Comparison of ENCODE assay signal across 16 mouse cellular contexts in the genomic region with DNA sequence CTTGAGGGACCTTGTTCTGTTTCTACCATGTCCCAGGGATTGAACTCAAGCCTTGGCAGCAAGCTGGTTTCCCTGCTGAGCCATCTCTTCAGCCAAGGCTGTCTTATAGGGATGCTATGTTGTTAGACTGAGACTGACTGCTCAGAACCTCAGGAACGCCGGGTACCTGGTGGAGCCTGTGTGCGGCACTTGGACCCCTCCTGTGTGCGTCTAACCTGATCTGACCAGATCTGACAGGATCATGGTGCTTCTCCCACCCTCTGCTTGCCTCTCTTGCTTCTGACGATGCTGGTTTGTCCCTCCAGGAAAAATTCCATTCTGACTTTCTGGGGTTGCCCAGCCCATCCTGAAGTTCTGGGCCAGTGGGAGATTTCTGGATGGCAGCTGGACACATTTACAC. TPM values are rescaled to one million over a fixed set of nuclear protein-coding genes. Genes with fewer than 3 reads are reported as not detected.
DNase-seq lines count a peak whose midpoint lies in the region; TF ChIP-seq lines count a peak whose summit lies in the region.
"Had no signal": no experiment of that assay in that cellular context is flagged by ENCODE, and none has a peak within 500 bp of the region (broad histone marks: within the 10 kb centered on the region; RNA-seq: fewer than 3 reads in every experiment).

No protein-coding gene starts in this region.

- DNase-seq in cerebellum, postnatal 14 days = peak; percentile 15 to 40
- no peak for DNase-seq in cerebellum, adult 9-11 months
- DNase-seq in ES-CJ7 (ENCODE audit: low read depth, low spot score) (peak; percentile 69), ZHBTc4 (ENCODE audit: low read depth, low spot score) (peak; percentile 77)
- DNase-seq in embryonic facial prominence, embryonic 10.5 days (ENCODE audit: low spot score) = no peak
- no peak for DNase-seq in urinary bladder, adult 18-20 months (ENCODE audit: low spot score in 2 of 2)
- DNase-seq: cerebellum, adult 18-20 months; cerebellum, adult 8-10 months; cerebellum, postnatal 25 days had no signal

- H3K9me3 ChIP-seq in E14TG2a.4 (ENCODE audit: low read length) = no peaks in the 10 kb centered on the region
- H3K9me3 ChIP-seq in embryonic facial prominence, embryonic 10.5 days = no peaks in the 10 kb centered on the region
- H3K9me3 ChIP-seq: embryonic facial prominence, embryonic 13.5 days; embryonic facial prominence, embryonic 15.5 days; forebrain, embryonic 10.5 days; forebrain, embryonic 12.5 days had no signal

- no peak for TF ChIP-seq CTCF in E14TG2a.4 (conservative IDR thresholded peaks at IDR 0.05; ENCODE audit: low read length)

- peaks cover 38% of the 10 kb centered on the region for H3K4me1 ChIP-seq in E14TG2a.4 (replicated peaks; ENCODE audit: low read depth, low read length)
- peaks cover 13% of the 10 kb centered on the region for H3K4me1 ChIP-seq in embryonic facial prominence, embryonic 10.5 days

- H3K4me3 ChIP-seq in E14TG2a.4 (replicated peaks; ENCODE audit: low read length) = peak overlapping the region; percentile 24; the same call in 1 of the 2 replicates
- no peak overlapping the region for H3K4me3 ChIP-seq in embryonic facial prominence, embryonic 10.5 days
- H3K4me3 ChIP-seq: embryonic facial prominence, embryonic 13.5 days; embryonic facial prominence, embryonic 15.5 days; erythroblast, embryonic 14.5 days; forebrain, embryonic 10.5 days; forebrain, embryonic 12.5 days had no signal

- no peaks in the 10 kb centered on the region for H3K27me3 ChIP-seq in E14TG2a.4 (ENCODE audit: insufficient read depth, low read length)
- no peaks in the 10 kb centered on the region for H3K27me3 ChIP-seq in embryonic facial prominence, embryonic 10.5 days (replicated peaks; ENCODE audit: low read depth, poor library complexity, severe bottlenecking)
- H3K27me3 ChIP-seq: embryonic facial prominence, embryonic 13.5 days; embryonic facial prominence, embryonic 15.5 days had no signal

- WGBS in embryonic facial prominence, embryonic 10.5 days = 87% methylated on average over 5 of the region's 5 CpGs

- peaks cover 50% of the 10 kb centered on the region for H3K36me3 ChIP-seq in E14TG2a.4 (ENCODE audit: insufficient read depth, low read length)
- peaks cover 44% of the 10 kb centered on the region for H3K36me3 ChIP-seq in embryonic facial prominence, embryonic 10.5 days (replicated peaks)

- no peak overlapping the region for H3K27ac ChIP-seq in embryonic facial prominence, embryonic 10.5 days (replicated peaks)
- H3K27ac ChIP-seq: embryonic facial prominence, embryonic 13.5 days; embryonic facial prominence, embryonic 15.5 days; forebrain, embryonic 10.5 days; forebrain, embryonic 12.5 days had no signal

RNA-seq across cellular contexts. Expression of gene Lxn, which starts 2.9 kb away (rescaled TPM):
- polyA plus RNA-seq in embryonic facial prominence, embryonic 10.5 days (2016; fragmentation: Nextera tagmentation; extraction: Ambion mirVana) = 57.8 and 62.9 TPM in 2 replicates

RNA-seq across cellular contexts. Expression of gene Gfm1, which starts 36.7 kb away (rescaled TPM):
- polyA plus RNA-seq in embryonic facial prominence, embryonic 10.5 days (2016; fragmentation: Nextera tagmentation; extraction: Ambion mirVana) = 59.1 and 63.7 TPM in 2 replicates

RNA-seq across cellular contexts. Expression of gene Rarres1, which starts 48.7 kb away (rescaled TPM):
- polyA plus RNA-seq in embryonic facial prominence, embryonic 10.5 days (2016; fragmentation: Nextera tagmentation; extraction: Ambion mirVana) = 2.0 and 4.3 TPM in 2 replicates
- polyA plus RNA-seq: C2C12 had no signal

Comparison
In these comparisons a context has a peak if more than half of its experiments do, and no peak if none do; other contexts are left out.
1. DNase-seq: peak in cerebellum, postnatal 14 days (2 of 2), ES-CJ7 (single experiment) and ZHBTc4 (single experiment); none in cerebellum, adult 9-11 months (single experiment), embryonic facial prominence, embryonic 10.5 days (single experiment) and urinary bladder, adult 18-20 months (0 of 2).